Mouse (Mus musculus) myocyte (in vitro differentiated cells): ENCODE results near the gene Zbtb21. TPM values are rescaled to one million over a fixed set of nuclear protein-coding genes. Genes with fewer than 3 reads are reported as not detected.
"Not testable (repeated sequence)": the region's sequence is repeated elsewhere in the genome, so short reads cannot be mapped to it uniquely, and the experiment has no call there.

Experiments
- H3K27me3 ChIP-seq: one replicate; pipeline ENCODE4 v1.6.1; 2011; ENCODE audit not compliant: control insufficient read depth, insufficient read depth, insufficient read length
- H3K36me3 ChIP-seq: one replicate; pipeline ENCODE4 v1.6.1; 2011; ENCODE audit not compliant: control insufficient read depth, insufficient read depth
- H3K4me2 ChIP-seq: one replicate; pipeline ENCODE4 v1.6.1; 2011; ENCODE audit warnings: low read depth, control low read depth
- H3K4me3 ChIP-seq: one replicate; pipeline ENCODE4 v1.5.1; 2011; ENCODE audit warnings: mild to moderate bottlenecking, control low read depth, moderate library complexity
- H3K79me2 ChIP-seq: one replicate; pipeline ENCODE4 v1.6.1; 2011; ENCODE audit not compliant: control insufficient read depth, insufficient read depth
- H3ac ChIP-seq: one replicate; pipeline ENCODE4 v1.6.1; 2011; ENCODE audit not compliant: control insufficient read depth, insufficient read length
- CEBPB ChIP-seq: IDR thresholded peaks from 2 replicates; pipeline ENCODE4 v1.6.1; 2011; ENCODE audit warnings: mild to moderate bottlenecking, moderate library complexity; ENCODE audit not compliant: poor library complexity, insufficient read depth, severe bottlenecking
- E2F4 ChIP-seq: IDR thresholded peaks from one replicate; pipeline ENCODE4 v1.6.1; 2011; ENCODE audit warnings: mild to moderate bottlenecking, control low read depth, moderate library complexity; ENCODE audit not compliant: insufficient read depth
- MAX ChIP-seq: IDR thresholded peaks from one replicate; pipeline ENCODE4 v1.6.1; 2011; ENCODE audit warnings: low read depth, mild to moderate bottlenecking, control low read depth
- MYOD1 ChIP-seq, 3 experiments: IDR thresholded peaks; one replicate each; pipeline ENCODE4 v1.6.1; 2011; ENCODE audit warnings: control low read depth in 2 of 3, low read depth in 2 of 3, mild to moderate bottlenecking in 2 of 3, moderate library complexity in 1 of 3; ENCODE audit not compliant: insufficient read length in 2 of 3, control insufficient read depth in 1 of 3
- MYOG ChIP-seq, 3 experiments: IDR thresholded peaks; one replicate each; pipeline ENCODE4 v1.6.1; 2011; ENCODE audit warnings: control low read depth in 2 of 3, low read depth in 2 of 3, mild to moderate bottlenecking in 2 of 3; ENCODE audit not compliant: insufficient read length in 2 of 3, control insufficient read depth in 1 of 3, insufficient read depth in 1 of 3
- POLR2A ChIP-seq: IDR thresholded peaks from one replicate; pipeline ENCODE4 v1.6.1; 2011; ENCODE audit warnings: low read depth, mild to moderate bottlenecking, control low read depth, moderate library complexity; ENCODE audit not compliant: insufficient read length
- POLR2AphosphoS2 ChIP-seq: IDR thresholded peaks from one replicate; pipeline ENCODE4 v1.6.1; 2011; ENCODE audit warnings: low read depth, control low read depth; ENCODE audit not compliant: insufficient read length
- REST ChIP-seq: IDR thresholded peaks from one replicate; pipeline ENCODE4 v1.6.1; 2011; ENCODE audit warnings: mild to moderate bottlenecking, control low read depth, moderate library complexity; ENCODE audit not compliant: insufficient read depth, insufficient read length
- SRF ChIP-seq: IDR thresholded peaks from one replicate; pipeline ENCODE4 v1.6.1; 2011; ENCODE audit warnings: low read depth; ENCODE audit not compliant: control insufficient read depth, insufficient read length
- TCF12 ChIP-seq: IDR thresholded peaks from one replicate; pipeline ENCODE4 v1.6.1; 2011; ENCODE audit warnings: mild to moderate bottlenecking, control low read depth; ENCODE audit not compliant: poor library complexity, insufficient read depth, severe bottlenecking
- TCF3 ChIP-seq: IDR thresholded peaks from one replicate; pipeline ENCODE4 v1.6.1; 2011; ENCODE audit warnings: low read depth, control low read depth; ENCODE audit not compliant: insufficient read length
- USF1 ChIP-seq: IDR thresholded peaks from one replicate; pipeline ENCODE4 v1.6.1; 2011; ENCODE audit warnings: low read depth, mild to moderate bottlenecking, control low read depth, moderate library complexity
- polyA plus RNA-seq: library from polyadenylated mRNA; unstranded; fragments of >200 nt; fragmentation: generic; extraction: Trizol; gene quantifications from one replicate; pipeline ENCODE4 v1.2.1, GENCODE M21; 2012; ENCODE audit warnings: missing spikeins

Zbtb21 gene
- polyA plus RNA-seq, 1 experiment = 13.9 TPM

GRCm38 (mm10) chr16:97950061-97950460 is 12.4 kb downstream of the Zbtb21 start:
- no peak overlapping the region for H3ac ChIP-seq
- no peaks in the 10 kb centered on the region for H3K79me2 ChIP-seq
- H3K4me3 ChIP-seq = no peak overlapping the region
- no peaks in the 10 kb centered on the region for H3K27me3 ChIP-seq
- H3K4me2 ChIP-seq = no peak overlapping the region
- H3K36me3 ChIP-seq = peaks cover 39% of the 10 kb centered on the region
- TF ChIP-seq TCF3 = no peak
- no peak for TF ChIP-seq MAX
- TF ChIP-seq USF1 = no peak
- no peak for TF ChIP-seq CEBPB
- TF ChIP-seq E2F4 = no peak
- no peak for TF ChIP-seq POLR2AphosphoS2
- TF ChIP-seq TCF12 = no peak
- no peak for TF ChIP-seq MYOD1 (IDR thresholded peaks at IDR 0.05; ENCODE audit: control insufficient read depth in 1 of 3, insufficient read length in 2 of 3, low read depth in 2 of 3)
- no peak for TF ChIP-seq MYOG (IDR thresholded peaks at IDR 0.05; ENCODE audit: control insufficient read depth in 1 of 3, insufficient read depth in 1 of 3, insufficient read length in 2 of 3, low read depth in 2 of 3)
- no peak for TF ChIP-seq POLR2A

- Histone ChIP-seq H3ac (no peak overlapping the region), H3K4me3 (no peak overlapping the region), H3K27me3 (no peaks in the 10 kb centered on the region), H3K36me3 (peaks cover 39% of the 10 kb centered on the region), H3K79me2 (no peaks in the 10 kb centered on the region), H3K4me2 (no peak overlapping the region)
- TF ChIP-seq POLR2AphosphoS2 = no peak
- TF ChIP-seq SRF = no peak
- TF ChIP-seq MYOG (IDR thresholded peaks at IDR 0.05; ENCODE audit: control insufficient read depth in 1 of 3, insufficient read depth in 1 of 3, insufficient read length in 2 of 3, low read depth in 2 of 3) = no peak
- TF ChIP-seq POLR2A = no peak
- TF ChIP-seq E2F4 = no peak
- no peak for TF ChIP-seq MAX
- TF ChIP-seq TCF12 = no peak
- no peak for TF ChIP-seq MYOD1 (IDR thresholded peaks at IDR 0.05; ENCODE audit: control insufficient read depth in 1 of 3, insufficient read length in 2 of 3, low read depth in 2 of 3)
- TF ChIP-seq CEBPB = no peak
- no peak for TF ChIP-seq TCF3
- TF ChIP-seq USF1 = no peak
- TF ChIP-seq REST = no peak
Measured at GRCm38 (mm10) chr16:97948836-97949235, 13.6 kb downstream of the Zbtb21 start.

- H3K79me2 ChIP-seq, H3ac ChIP-seq, H3K27me3 ChIP-seq, H3K4me3 ChIP-seq, H3K4me2 ChIP-seq: not testable (repeated sequence)
- peaks cover 25% of the 10 kb centered on the region for H3K36me3 ChIP-seq
Measured at GRCm38 (mm10) chr16:97946993-97947392, 15.4 kb downstream of the Zbtb21 start.

GRCm38 (mm10) chr16:97941844-97942243 is 20.6 kb downstream of the Zbtb21 start:
- H3K36me3 ChIP-seq = peaks cover 8% of the 10 kb centered on the region
- TF ChIP-seq TCF12 = no peak
- TF ChIP-seq USF1 = no peak
- no peak for TF ChIP-seq TCF3
- TF ChIP-seq MYOD1 (IDR thresholded peaks at IDR 0.05; ENCODE audit: control insufficient read depth in 1 of 3, insufficient read length in 2 of 3, low read depth in 2 of 3) = no peak
- TF ChIP-seq CEBPB = no peak
- no peak for TF ChIP-seq MYOG (IDR thresholded peaks at IDR 0.05; ENCODE audit: control insufficient read depth in 1 of 3, insufficient read depth in 1 of 3, insufficient read length in 2 of 3, low read depth in 2 of 3)
- TF ChIP-seq MAX = no peak
- no peak for TF ChIP-seq SRF
- no peak for TF ChIP-seq E2F4
- no peak for TF ChIP-seq POLR2A
- no peak for TF ChIP-seq REST
- H3K4me3 ChIP-seq = no peak overlapping the region
- H3K4me2 ChIP-seq = no peak overlapping the region
- H3ac ChIP-seq = no peak overlapping the region
- no peaks in the 10 kb centered on the region for H3K27me3 ChIP-seq
- no peaks in the 10 kb centered on the region for H3K79me2 ChIP-seq

GRCm38 (mm10) chr16:97940471-97940973 is 21.9 kb downstream of the Zbtb21 start:
- no peak overlapping the region for H3K4me2 ChIP-seq
- peaks cover 6% of the 10 kb centered on the region for H3K36me3 ChIP-seq
- no peak for TF ChIP-seq SRF
- TF ChIP-seq TCF12 = no peak
- no peak for TF ChIP-seq POLR2A
- no peak for TF ChIP-seq REST
- no peak for TF ChIP-seq CEBPB
- TF ChIP-seq MYOD1 (IDR thresholded peaks at IDR 0.05; ENCODE audit: control insufficient read depth in 1 of 3, insufficient read length in 2 of 3, low read depth in 2 of 3) = no peak
- no peak for TF ChIP-seq TCF3
- TF ChIP-seq E2F4 = no peak
- H3K79me2 ChIP-seq = no peaks in the 10 kb centered on the region
- no peak overlapping the region for H3K4me3 ChIP-seq
- no peak overlapping the region for H3ac ChIP-seq
- no peaks in the 10 kb centered on the region for H3K27me3 ChIP-seq
